Mouse (Mus musculus) kidney, embryonic 14.5 days (tissue): ENCODE measurements around the gene Ttll5. TPM values are rescaled to one million over a fixed set of nuclear protein-coding genes. Genes with fewer than 3 reads are reported as not detected.

Source experiments
- ATAC-seq: fragments of 200-750 bp; cut with Nextera tagmentation; 2 replicates; pipeline ENCODE4 v1.8.0; 2017; ENCODE audit warnings: moderate number of reproducible peaks, mild to moderate bottlenecking, moderate TSS enrichment, moderate library complexity; ENCODE audit not compliant: low FRiP score, low TSS enrichment
- H3K27ac ChIP-seq: fragments of 300-500 bp; sonication (generic); 2 replicates; pipeline ENCODE4 v1.5.1; 2014; ENCODE audit warnings: low read depth, mild to moderate bottlenecking, low read length, moderate library complexity, mixed read lengths
- H3K27me3 ChIP-seq: fragments of 300-500 bp; sonication (generic); 2 replicates; pipeline ENCODE4 v1.6.1; 2014; ENCODE audit warnings: mild to moderate bottlenecking, low read length; ENCODE audit not compliant: control insufficient read depth, insufficient read depth
- H3K36me3 ChIP-seq: fragments of 300-500 bp; sonication (generic); 2 replicates; pipeline ENCODE4 v1.6.1; 2014; ENCODE audit warnings: low read length, mixed read lengths; ENCODE audit not compliant: control insufficient read depth, insufficient read depth
- H3K4me1 ChIP-seq: fragments of 300-500 bp; sonication (generic); 2 replicates; pipeline ENCODE4 v1.6.1; 2014; ENCODE audit warnings: low read length, mixed read lengths; ENCODE audit not compliant: control insufficient read depth, insufficient read depth
- H3K4me2 ChIP-seq: fragments of 300-500 bp; sonication (generic); replicated peaks from 2 replicates; pipeline ENCODE4 v1.6.1; 2014; ENCODE audit warnings: low read depth, mild to moderate bottlenecking, low read length
- H3K4me3 ChIP-seq: fragments of 300-500 bp; sonication (generic); 2 replicates; pipeline ENCODE4 v1.5.1; 2014; ENCODE audit warnings: mild to moderate bottlenecking, low read length
- H3K9ac ChIP-seq: fragments of 300-500 bp; sonication (generic); 2 replicates; pipeline ENCODE4 v1.6.1; 2014; ENCODE audit warnings: low read depth, mild to moderate bottlenecking, low read length, moderate library complexity
- H3K9me3 ChIP-seq: fragments of 300-500 bp; sonication (generic); 2 replicates; pipeline ENCODE4 v1.6.1; 2016; ENCODE audit warnings: low read length; ENCODE audit not compliant: control insufficient read depth
- WGBS: fragments of 180-500 bp; shearing (Covaris S2); extraction: QIAGEN DNeasy Blood & Tissue Kit; methylation state at CpG from one replicate; pipeline ENCODE4 v1.1.7; 2014; 5-methylcytosine and 5-hydroxymethylcytosine counted together
- polyA plus RNA-seq: library from polyadenylated mRNA; unstranded; fragments of >200 nt; fragmentation: Nextera tagmentation; extraction: Ambion mirVana; gene quantifications from 2 replicates; pipeline ENCODE4 v1.2.1, GENCODE M21; 2014

Gene Ttll5
- polyA plus RNA-seq, 1 experiment from 2014 or later, result 17.0 TPM

GRCm38 (mm10) chr12:85950371-85950770 lies 125.9 kb downstream of the Ttll5 start:
- H3K27me3 ChIP-seq, result no peaks in the 10 kb centered on the region
- WGBS, result 57% methylated on average over 6 of the region's 6 CpGs

DNA sequence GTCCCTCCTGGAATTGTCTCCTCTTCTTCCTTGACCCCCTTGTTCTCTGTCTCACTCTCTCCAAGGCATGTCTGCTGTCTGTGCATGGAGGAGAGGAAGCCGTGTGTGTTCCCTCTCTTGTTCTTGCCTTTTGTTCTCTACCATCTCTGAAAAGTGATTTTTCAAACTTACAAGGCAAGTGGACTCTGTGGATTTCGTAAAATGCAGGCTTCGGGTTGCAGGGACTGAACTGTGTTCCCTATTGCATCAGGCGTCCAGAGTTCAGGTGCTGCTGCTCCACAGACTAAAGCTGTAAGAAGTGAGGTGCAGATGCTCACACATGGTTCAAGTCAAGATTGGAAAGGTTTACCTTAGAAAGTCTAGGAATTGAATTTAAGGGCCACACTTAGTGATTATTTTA lies 126.6 kb downstream of the Ttll5 start:
- Histone ChIP-seq H3K9ac (no peak overlapping the region), H3K4me1 (no peaks in the 10 kb centered on the region), H3K27ac (no peak overlapping the region), H3K4me2 (no peak overlapping the region), H3K27me3 (no peaks in the 10 kb centered on the region), H3K9me3 (no peaks in the 10 kb centered on the region), H3K36me3 (no peaks in the 10 kb centered on the region), H3K4me3 (no peak overlapping the region)
- WGBS, result 86% methylated on average over 4 of the region's 4 CpGs
- no peak for ATAC-seq

More at GRCm38 (mm10) chr12:85950371-85950770, 125.9 kb downstream of the Ttll5 start:
- H3K4me1 ChIP-seq, result no peaks in the 10 kb centered on the region
- H3K36me3 ChIP-seq, result no peaks in the 10 kb centered on the region
- H3K4me2 ChIP-seq, result no peak overlapping the region
- no peak for ATAC-seq
- H3K9ac ChIP-seq, result no peak overlapping the region
- no peak overlapping the region for H3K27ac ChIP-seq
- H3K4me3 ChIP-seq, result no peak overlapping the region
- no peaks in the 10 kb centered on the region for H3K9me3 ChIP-seq

GRCm38 (mm10) chr12:85951822-85952221 lies 127.4 kb downstream of the Ttll5 start:
- ATAC-seq, result no peak

DNA sequence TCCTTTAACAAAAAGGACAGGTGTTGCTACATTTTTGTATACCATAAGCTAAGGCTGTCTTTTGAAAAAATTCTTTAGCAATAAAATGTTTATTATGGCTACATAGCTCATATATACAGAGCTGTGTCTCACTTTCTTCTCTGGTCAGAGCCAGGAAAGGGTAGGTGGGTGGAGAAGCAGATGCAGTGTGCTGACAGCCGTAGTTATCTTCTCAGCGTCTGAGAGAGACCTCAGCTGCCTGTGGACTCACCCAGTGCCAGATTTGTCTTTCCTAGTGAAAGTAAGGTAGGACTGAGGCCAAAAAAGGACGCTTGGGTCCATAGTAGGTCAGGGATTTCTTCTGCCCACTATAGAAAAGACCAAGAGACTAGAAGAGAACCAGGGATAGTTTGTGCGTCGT lies 127.9 kb downstream of the Ttll5 start:
- whole genome bisulfite sequencing, result 94% methylated on average over 5 of the region's 5 CpGs
- H3K9ac ChIP-seq, result no peak overlapping the region
- no peak for ATAC-seq
- no peaks in the 10 kb centered on the region for H3K4me1 ChIP-seq
- H3K4me2 ChIP-seq, result no peak overlapping the region
- no peaks in the 10 kb centered on the region for H3K27me3 ChIP-seq
- H3K27ac ChIP-seq, result no peak overlapping the region
- no peaks in the 10 kb centered on the region for H3K9me3 ChIP-seq
- H3K4me3 ChIP-seq, result no peak overlapping the region
- no peaks in the 10 kb centered on the region; the same call in 1 of the 2 replicates for H3K36me3 ChIP-seq

More at GRCm38 (mm10) chr12:85951822-85952221, 127.4 kb downstream of the Ttll5 start:
- H3K27ac ChIP-seq, result no peak overlapping the region
- H3K27me3 ChIP-seq, result no peaks in the 10 kb centered on the region
- no peaks in the 10 kb centered on the region for H3K9me3 ChIP-seq
- WGBS, result 98% methylated on average over 1 of the region's 1 CpGs
- no peaks in the 10 kb centered on the region for H3K4me1 ChIP-seq
- no peak overlapping the region for H3K9ac ChIP-seq
- H3K4me3 ChIP-seq, result no peak overlapping the region
- no peaks in the 10 kb centered on the region; the same call in 1 of the 2 replicates for H3K36me3 ChIP-seq
- H3K4me2 ChIP-seq, result no peak overlapping the region

GRCm38 (mm10) chr12:85954167-85954566 lies 129.7 kb downstream of the Ttll5 start:
- H3K9ac ChIP-seq, result no peak overlapping the region
- no peaks in the 10 kb centered on the region for H3K9me3 ChIP-seq
- H3K27ac ChIP-seq, result no peak overlapping the region
- ATAC-seq, result no peak
- H3K27me3 ChIP-seq, result no peaks in the 10 kb centered on the region
- no peak overlapping the region for H3K4me2 ChIP-seq
- H3K4me3 ChIP-seq, result no peak overlapping the region
- no peaks in the 10 kb centered on the region; the same call in 1 of the 2 replicates for H3K36me3 ChIP-seq
- 82% methylated on average over 3 of the region's 3 CpGs for WGBS
- H3K4me1 ChIP-seq, result 0 out of 2 replicates have a peak, but pooled peaks cover 6% of the 10 kb centered on the region

DNA sequence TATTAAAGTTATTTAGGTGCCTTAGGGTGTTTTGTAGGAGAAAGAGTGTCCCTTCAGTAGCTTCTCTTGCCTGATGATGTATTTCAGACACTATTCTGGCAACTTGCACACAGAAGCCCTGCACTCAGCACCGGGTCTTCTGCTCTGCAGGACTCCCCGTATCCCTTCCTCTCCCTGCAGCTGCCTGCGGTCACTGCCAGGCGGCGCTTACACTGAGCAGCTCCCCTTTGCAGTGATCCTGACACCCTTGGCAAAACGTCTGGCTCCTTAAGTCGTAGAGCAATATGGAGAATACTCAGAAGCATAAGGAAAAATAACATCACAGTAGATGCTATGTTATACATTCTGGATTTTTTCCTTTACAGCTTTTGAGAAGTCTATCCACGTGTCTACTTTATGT lies 130.6 kb downstream of the Ttll5 start:
- no peaks in the 10 kb centered on the region; the same call in 1 of the 2 replicates for H3K36me3 ChIP-seq
- H3K9ac ChIP-seq, result no peak overlapping the region
- no peaks in the 10 kb centered on the region for H3K9me3 ChIP-seq
- H3K27ac ChIP-seq, result no peak overlapping the region
- ATAC-seq, result no peak
- 76% methylated on average over 8 of the region's 8 CpGs for WGBS
- H3K4me1 ChIP-seq, result peaks cover 8% of the 10 kb centered on the region; the same call in 1 of the 2 replicates
- H3K4me2 ChIP-seq, result no peak overlapping the region
- no peak overlapping the region for H3K4me3 ChIP-seq
- no peaks in the 10 kb centered on the region for H3K27me3 ChIP-seq

DNA sequence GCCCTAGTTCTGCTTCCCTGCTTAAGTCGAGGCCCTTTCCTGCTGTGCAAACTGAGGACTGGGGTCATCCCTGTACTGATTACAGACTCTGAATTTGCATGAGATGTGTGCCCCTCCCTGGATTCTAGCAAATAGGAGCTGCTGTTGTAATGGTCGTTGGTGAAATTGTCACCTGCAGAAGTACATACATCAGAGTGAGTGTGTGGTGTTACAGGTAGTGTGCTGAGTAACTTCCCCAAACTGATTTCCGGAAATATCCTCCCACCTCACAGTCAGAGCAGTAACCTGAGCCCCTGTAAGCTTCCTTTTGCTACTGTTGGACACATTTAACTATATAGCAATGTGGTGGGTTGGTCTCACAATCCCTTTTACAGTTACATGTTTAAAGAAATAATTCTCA lies 131.2 kb downstream of the Ttll5 start:
- H3K9ac ChIP-seq, result no peak overlapping the region
- peaks cover 14% of the 10 kb centered on the region; the same call in 1 of the 2 replicates for H3K4me1 ChIP-seq
- H3K9me3 ChIP-seq, result no peaks in the 10 kb centered on the region
- H3K4me3 ChIP-seq, result no peak overlapping the region
- no peak overlapping the region for H3K4me2 ChIP-seq
- no peaks in the 10 kb centered on the region for H3K27me3 ChIP-seq
- no peak overlapping the region for H3K27ac ChIP-seq
- ATAC-seq, result no peak
- WGBS, result 46% methylated on average over 3 of the region's 3 CpGs
- H3K36me3 ChIP-seq, result no peaks in the 10 kb centered on the region; the same call in 1 of the 2 replicates

- Histone ChIP-seq H3K27ac (no peak overlapping the region), H3K9ac (no peak overlapping the region), H3K4me1 (peaks cover 15% of the 10 kb centered on the region; the same call in 1 of the 2 replicates), H3K9me3 (no peaks in the 10 kb centered on the region), H3K27me3 (no peaks in the 10 kb centered on the region), H3K36me3 (no peaks in the 10 kb centered on the region; the same call in 1 of the 2 replicates), H3K4me2 (no peak overlapping the region), H3K4me3 (no peak overlapping the region)
- 78% methylated on average over 6 of the region's 6 CpGs for WGBS
- ATAC-seq, result no peak
Observed at GRCm38 (mm10) chr12:85956251-85956650, 131.8 kb downstream of the Ttll5 start.

DNA sequence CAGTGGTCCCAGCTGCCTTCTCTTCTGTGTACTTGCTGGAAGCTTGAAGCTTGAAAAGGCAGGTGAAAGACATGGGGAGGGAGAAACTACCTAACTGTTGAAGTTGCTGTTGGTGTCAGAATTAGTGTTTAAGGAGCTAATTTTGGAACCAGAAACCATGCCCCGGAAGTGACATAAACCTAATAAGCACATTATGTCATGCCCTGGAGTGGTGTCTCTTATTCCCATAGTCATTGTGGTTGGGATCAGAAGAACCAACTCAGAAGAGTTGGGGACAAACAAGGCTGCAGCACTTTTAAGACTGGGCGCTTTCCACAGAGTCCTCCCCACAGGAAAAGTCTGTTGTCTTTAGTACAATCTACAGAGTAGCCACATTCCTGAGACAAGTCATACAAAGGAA lies 134.0 kb downstream of the Ttll5 start:
- no peaks in the 10 kb centered on the region for H3K9me3 ChIP-seq
- peaks cover 21% of the 10 kb centered on the region for H3K4me1 ChIP-seq
- no peaks in the 10 kb centered on the region; the same call in 1 of the 2 replicates for H3K36me3 ChIP-seq
- no peaks in the 10 kb centered on the region for H3K27me3 ChIP-seq
- 85% methylated on average over 2 of the region's 2 CpGs for WGBS
- H3K27ac ChIP-seq, result no peak overlapping the region
- no peak for ATAC-seq
- H3K4me3 ChIP-seq, result no peak overlapping the region
- no peak overlapping the region for H3K9ac ChIP-seq
- H3K4me2 ChIP-seq, result no peak overlapping the region
